Mouse (Mus musculus): ENCODE data around the gene Snx4. TPM values are rescaled to one million over a fixed set of nuclear protein-coding genes. Genes with fewer than 3 reads are reported as not detected.

The Snx4 gene
- polyA plus RNA-seq, 1 experiment, result 107 TPM

DNA sequence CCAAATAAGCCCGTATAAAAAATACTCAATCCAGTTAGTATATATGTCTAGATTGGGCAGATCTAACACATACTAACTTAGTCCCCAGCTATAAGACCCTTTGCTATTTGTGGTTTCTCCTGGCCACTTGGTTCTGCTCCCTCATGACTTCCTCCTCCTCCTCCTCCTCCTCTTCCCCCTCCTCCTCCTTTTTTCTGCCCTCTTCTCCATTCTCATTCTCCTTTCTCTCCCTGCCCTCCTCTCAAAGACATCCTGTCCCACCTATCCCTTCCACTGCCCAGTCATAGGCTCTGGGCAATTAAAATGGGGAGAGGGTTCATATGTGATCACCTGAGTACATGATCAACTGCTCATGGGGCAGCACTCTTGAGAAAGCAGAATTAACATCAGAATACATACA, 10.9 kb downstream of the Snx4 start:
- Histone ChIP-seq H3K4me1 (ENCODE audit: control insufficient read depth, insufficient read depth, low read length) (peaks cover 8% of the 10 kb centered on the region), H3K27ac (ENCODE audit: insufficient read depth, low read length) (no peak overlapping the region), H3K4me3 (ENCODE audit: insufficient read depth, low read length) (no peak overlapping the region)
- no peak for TF ChIP-seq CTCF (IDR thresholded peaks at IDR 0.05; ENCODE audit: borderline replicate concordance, insufficient read depth, low read length)
- no peak for TF ChIP-seq POLR2A (IDR thresholded peaks at IDR 0.05; ENCODE audit: low read depth, low read length)

DNA sequence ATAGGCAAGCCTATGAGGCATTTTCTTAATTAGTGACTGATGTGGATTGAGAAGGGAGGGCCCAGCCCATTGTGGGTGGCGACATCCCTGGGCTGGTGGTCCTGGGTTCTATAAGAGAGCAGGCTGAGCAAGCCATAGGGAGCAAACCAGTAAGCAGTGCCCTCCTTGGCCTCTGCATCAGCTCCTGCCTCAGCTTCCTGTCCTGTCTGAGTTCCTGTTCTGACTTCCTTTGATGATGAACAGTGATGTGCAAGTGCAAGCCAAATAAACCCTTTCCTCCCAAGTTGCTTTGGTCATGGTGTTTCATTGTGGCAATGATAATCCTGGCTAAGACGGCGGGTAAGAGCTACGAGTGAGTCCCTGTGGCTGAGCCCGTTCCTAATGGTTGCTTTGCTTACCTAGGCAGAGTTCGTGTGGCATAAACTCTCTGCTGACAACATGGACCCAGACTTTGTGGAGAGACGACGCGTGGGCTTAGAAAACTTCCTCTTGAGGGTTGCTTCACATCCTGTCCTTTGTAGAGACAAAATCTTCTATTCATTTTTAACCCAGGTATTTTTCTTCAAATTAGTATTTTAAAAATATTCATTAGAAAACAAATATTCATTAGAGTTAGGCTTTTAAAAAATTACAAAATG, 16.5 kb downstream of the Snx4 start:
- TF ChIP-seq POLR2A (IDR thresholded peaks at IDR 0.05; ENCODE audit: low read depth, low read length) (no peak), CTCF (IDR thresholded peaks at IDR 0.05; ENCODE audit: borderline replicate concordance, insufficient read depth, low read length) (no peak)
- H3K4me1 ChIP-seq (ENCODE audit: control insufficient read depth, insufficient read depth, low read length), result no peaks in the 10 kb centered on the region
- no peak overlapping the region for H3K4me3 ChIP-seq (ENCODE audit: insufficient read depth, low read length)
- no peak overlapping the region for H3K27ac ChIP-seq (ENCODE audit: insufficient read depth, low read length)

DNA sequence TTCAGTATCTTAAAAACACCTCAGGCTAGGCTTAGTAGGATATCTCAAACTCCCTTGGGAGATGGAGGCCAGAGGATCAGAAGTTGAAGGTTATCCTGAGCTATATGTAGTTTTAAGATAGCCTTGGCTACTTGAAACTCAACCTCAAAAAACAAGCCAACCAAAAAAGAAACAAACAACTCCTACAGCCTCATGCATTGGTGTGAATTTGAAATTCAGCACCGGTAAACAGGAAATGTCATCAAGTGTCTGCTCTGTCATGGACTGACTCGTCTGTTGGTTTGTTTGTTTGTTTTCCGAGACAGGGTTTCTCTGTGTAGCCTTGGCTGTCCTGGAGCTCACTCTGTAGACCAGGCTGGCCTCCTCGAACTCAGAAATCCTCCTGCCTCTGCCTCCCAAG, 20.6 kb downstream of the Snx4 start:
- no peak overlapping the region for H3K4me3 ChIP-seq (ENCODE audit: insufficient read depth, low read length)
- TF ChIP-seq POLR2A (IDR thresholded peaks at IDR 0.05; ENCODE audit: low read depth, low read length), result no peak
- no peak; the same call in 1 of the 2 replicates for TF ChIP-seq CTCF (IDR thresholded peaks at IDR 0.05; ENCODE audit: borderline replicate concordance, insufficient read depth, low read length)
- no peaks in the 10 kb centered on the region for H3K4me1 ChIP-seq (ENCODE audit: control insufficient read depth, insufficient read depth, low read length)
- no peak overlapping the region for H3K27ac ChIP-seq (ENCODE audit: insufficient read depth, low read length)

DNA sequence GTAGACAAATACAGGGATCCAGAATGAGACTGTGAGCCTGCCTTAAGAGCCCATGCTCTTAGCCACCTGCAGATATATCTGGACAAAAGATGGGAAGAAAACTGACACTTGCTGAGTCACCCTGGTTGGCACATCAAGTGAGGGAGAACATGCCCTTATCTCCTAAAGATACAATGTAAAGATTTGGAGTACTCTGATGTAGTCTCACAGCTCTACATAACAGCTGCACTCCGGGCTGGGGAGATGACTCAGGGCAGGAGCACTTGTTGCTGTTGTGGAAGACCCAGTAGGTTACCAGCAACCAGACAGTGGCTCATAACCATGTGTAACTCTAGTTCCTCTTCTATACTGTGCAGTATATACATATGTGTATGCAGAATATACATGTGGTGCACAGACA, 31.8 kb downstream of the Snx4 start:
- Histone ChIP-seq H3K27ac (ENCODE audit: insufficient read depth, low read length) (no peak overlapping the region), H3K4me1 (ENCODE audit: control insufficient read depth, insufficient read depth, low read length) (no peaks in the 10 kb centered on the region), H3K4me3 (ENCODE audit: insufficient read depth, low read length) (no peak overlapping the region)
- TF ChIP-seq CTCF (IDR thresholded peaks at IDR 0.05; ENCODE audit: borderline replicate concordance, insufficient read depth, low read length) (no peak), POLR2A (IDR thresholded peaks at IDR 0.05; ENCODE audit: low read depth, low read length) (no peak)

DNA sequence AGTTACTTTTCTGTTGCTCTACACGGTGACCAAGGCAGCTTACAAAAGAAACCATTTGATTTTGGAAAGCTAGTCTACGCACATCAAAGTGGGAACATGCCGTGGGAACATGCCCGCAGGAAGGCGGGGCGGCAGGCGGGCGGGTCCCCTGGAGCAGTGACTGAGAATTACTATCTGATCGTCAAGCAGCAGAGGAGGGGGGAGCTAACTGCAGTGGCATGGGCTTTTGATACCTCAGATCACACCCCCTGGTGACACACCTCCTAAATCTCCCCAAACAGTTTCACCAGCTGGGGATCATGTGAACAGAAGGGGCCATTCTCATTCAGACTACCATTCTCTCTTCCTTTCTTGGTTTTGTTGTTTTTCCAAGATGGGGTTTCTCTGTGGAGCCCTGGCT, 37.3 kb downstream of the Snx4 start:
- Histone ChIP-seq H3K4me1 (ENCODE audit: control insufficient read depth, insufficient read depth, low read length) (no peaks in the 10 kb centered on the region), H3K4me3 (ENCODE audit: insufficient read depth, low read length) (no peak overlapping the region), H3K27ac (ENCODE audit: insufficient read depth, low read length) (no peak overlapping the region)
- TF ChIP-seq POLR2A (IDR thresholded peaks at IDR 0.05; ENCODE audit: low read depth, low read length) (no peak), CTCF (IDR thresholded peaks at IDR 0.05; ENCODE audit: borderline replicate concordance, insufficient read depth, low read length) (no peak)

DNA sequence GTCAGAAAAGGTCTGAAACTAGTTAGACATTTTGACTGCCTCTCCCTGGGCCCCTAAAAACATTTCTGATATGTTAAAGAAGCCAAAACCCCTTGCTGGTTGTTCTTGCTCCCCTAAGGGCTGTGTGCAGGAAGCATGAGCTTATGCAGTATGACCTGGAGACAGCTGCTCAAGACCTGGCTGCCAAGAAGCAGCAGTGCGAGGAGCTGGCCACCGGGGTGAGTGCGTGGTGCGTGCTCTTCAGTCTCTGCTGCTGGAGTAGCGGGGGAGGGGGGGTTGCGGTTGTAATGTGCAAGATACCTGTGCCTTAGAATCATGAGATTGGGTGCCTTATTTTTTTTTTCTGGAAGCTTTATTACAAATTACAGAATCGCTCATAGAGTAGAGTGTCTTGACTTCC, 38.7 kb downstream of the Snx4 start:
- H3K4me1 ChIP-seq (ENCODE audit: control insufficient read depth, insufficient read depth, low read length), result no peaks in the 10 kb centered on the region
- no peak overlapping the region for H3K4me3 ChIP-seq (ENCODE audit: insufficient read depth, low read length)
- no peak for TF ChIP-seq POLR2A (IDR thresholded peaks at IDR 0.05; ENCODE audit: low read depth, low read length)
- no peak for TF ChIP-seq CTCF (IDR thresholded peaks at IDR 0.05; ENCODE audit: borderline replicate concordance, insufficient read depth, low read length)
- no peak overlapping the region for H3K27ac ChIP-seq (ENCODE audit: insufficient read depth, low read length)

DNA sequence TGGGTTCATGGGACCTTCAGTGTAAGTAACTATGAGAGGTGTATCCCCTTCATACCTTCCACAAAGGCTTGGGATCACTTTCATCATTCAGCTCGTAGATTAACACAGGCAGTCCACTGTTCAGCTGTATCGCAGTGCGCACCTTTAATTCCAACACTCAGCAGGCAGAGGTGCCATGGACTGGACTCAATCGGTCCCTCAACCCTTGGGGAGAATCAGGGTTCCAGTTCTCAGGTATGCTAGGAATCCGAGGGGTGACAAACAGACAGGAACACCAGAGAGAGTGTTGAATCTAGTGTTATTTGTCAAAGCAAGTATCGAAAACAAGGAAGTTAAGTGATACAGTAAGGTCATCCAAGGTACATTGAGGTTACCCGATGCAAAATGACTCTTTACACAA, 41.0 kb downstream of the Snx4 start:
- TF ChIP-seq POLR2A (IDR thresholded peaks at IDR 0.05; ENCODE audit: low read depth, low read length) (no peak), CTCF (IDR thresholded peaks at IDR 0.05; ENCODE audit: borderline replicate concordance, insufficient read depth, low read length) (no peak)
- H3K4me3 ChIP-seq (ENCODE audit: insufficient read depth, low read length), result no peak overlapping the region
- no peak overlapping the region for H3K27ac ChIP-seq (ENCODE audit: insufficient read depth, low read length)
- no peaks in the 10 kb centered on the region for H3K4me1 ChIP-seq (ENCODE audit: control insufficient read depth, insufficient read depth, low read length)

DNA sequence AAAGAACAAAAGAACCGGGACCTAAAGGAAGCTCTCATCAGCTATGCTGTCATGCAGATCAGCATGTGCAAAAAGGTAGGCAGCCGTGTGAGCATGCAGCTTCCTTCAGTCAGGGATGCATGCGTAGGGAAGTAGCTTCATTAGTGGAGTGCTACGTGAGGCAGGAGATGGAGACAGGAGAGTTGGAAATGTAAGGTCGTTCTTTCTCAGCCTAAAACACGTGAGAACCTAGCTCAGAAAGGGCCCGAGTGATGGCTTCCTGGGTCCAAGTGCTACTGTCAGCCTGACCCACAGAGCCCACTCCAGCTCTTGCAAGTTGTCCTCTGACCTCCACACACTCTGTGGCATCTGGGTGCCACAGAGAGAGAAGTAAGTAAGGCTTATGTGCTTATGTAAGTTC, 43.4 kb downstream of the Snx4 start:
- Histone ChIP-seq H3K27ac (ENCODE audit: insufficient read depth, low read length) (no peak overlapping the region), H3K4me3 (ENCODE audit: insufficient read depth, low read length) (no peak overlapping the region), H3K4me1 (ENCODE audit: control insufficient read depth, insufficient read depth, low read length) (no peaks in the 10 kb centered on the region)
- TF ChIP-seq POLR2A (IDR thresholded peaks at IDR 0.05; ENCODE audit: low read depth, low read length), result no peak
- no peak for TF ChIP-seq CTCF (IDR thresholded peaks at IDR 0.05; ENCODE audit: borderline replicate concordance, insufficient read depth, low read length)

DNA sequence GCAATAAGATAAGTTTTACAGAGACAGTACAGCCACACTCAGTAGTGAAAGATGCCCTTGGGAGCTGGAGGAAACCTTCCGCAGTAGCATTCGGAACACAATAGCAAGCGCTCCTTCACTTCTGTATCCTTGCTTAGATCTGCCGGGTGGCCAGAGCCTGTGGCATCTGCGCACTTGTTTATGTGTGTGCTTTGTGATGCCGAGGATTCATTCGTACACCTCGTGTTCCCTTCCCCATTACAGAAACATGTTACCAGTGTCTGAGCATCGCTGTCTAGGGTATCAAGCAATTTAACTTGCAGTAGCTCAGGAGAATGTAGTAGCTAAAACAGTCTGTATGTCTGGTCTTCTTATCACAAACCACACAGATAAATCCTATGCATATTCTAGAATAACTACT, 44.1 kb downstream of the Snx4 start:
- no peak for TF ChIP-seq POLR2A (IDR thresholded peaks at IDR 0.05; ENCODE audit: low read depth, low read length)
- TF ChIP-seq CTCF (IDR thresholded peaks at IDR 0.05; ENCODE audit: borderline replicate concordance, insufficient read depth, low read length), result no peak
- Histone ChIP-seq H3K4me3 (ENCODE audit: insufficient read depth, low read length) (no peak overlapping the region), H3K27ac (ENCODE audit: insufficient read depth, low read length) (no peak overlapping the region), H3K4me1 (ENCODE audit: control insufficient read depth, insufficient read depth, low read length) (no peaks in the 10 kb centered on the region)

DNA sequence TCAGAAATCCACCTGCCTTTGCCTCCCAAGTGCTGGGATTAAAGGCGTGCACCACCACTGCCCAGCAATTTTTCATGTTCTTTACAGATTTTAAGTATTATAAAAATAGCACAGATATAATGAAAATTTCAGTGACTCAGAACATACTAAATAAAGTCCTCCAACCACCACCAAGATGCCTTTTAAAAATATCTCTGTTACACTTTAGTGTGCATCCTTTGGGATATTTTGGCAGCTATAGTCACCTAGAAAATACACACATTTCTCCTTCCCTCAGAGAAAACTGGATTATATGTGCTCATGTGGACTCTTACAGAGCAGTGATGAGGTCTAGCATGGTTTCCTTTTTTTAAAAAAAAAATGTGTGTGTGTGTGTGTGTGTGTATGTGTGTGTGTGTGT, 46.3 kb downstream of the Snx4 start:
- Histone ChIP-seq H3K27ac (ENCODE audit: insufficient read depth, low read length) (no peak overlapping the region), H3K4me1 (ENCODE audit: control insufficient read depth, insufficient read depth, low read length) (no peaks in the 10 kb centered on the region), H3K4me3 (ENCODE audit: insufficient read depth, low read length) (no peak overlapping the region)
- TF ChIP-seq POLR2A (IDR thresholded peaks at IDR 0.05; ENCODE audit: low read depth, low read length), result no peak
- no peak for TF ChIP-seq CTCF (IDR thresholded peaks at IDR 0.05; ENCODE audit: borderline replicate concordance, insufficient read depth, low read length)
